Mouse (Mus musculus): ENCODE data around the gene 4930442H23Rik.
"Not testable (repeated sequence)": the region's sequence is repeated elsewhere in the genome, so short reads cannot be mapped to it uniquely, and the experiment has no call there.

The 4930442H23Rik gene

GRCm38 (mm10) chr10:81177958-81178712 lies 5.5 kb downstream of the 4930442H23Rik start:
- DNase-seq (ENCODE audit: low spot score in 2 of 2), result peak; percentile 69 to 89

GRCm38 (mm10) chr10:81177491-81177925 lies 6.1 kb downstream of the 4930442H23Rik start:
- DNase-seq (ENCODE audit: low spot score in 2 of 2), result no peak

- peak; percentile 100 for DNase-seq (ENCODE audit: low spot score in 2 of 2)
Observed at GRCm38 (mm10) chr10:81176466-81177271, 7.0 kb downstream of the 4930442H23Rik start, which contains the start of gene Eef2. TSS of gene Eef2 (plus strand) at chr10:81176631.

- DNase-seq (ENCODE audit: low spot score in 2 of 2), result no peak
Observed at GRCm38 (mm10) chr10:81175936-81176465, 7.6 kb downstream of the 4930442H23Rik start.

GRCm38 (mm10) chr10:81175345-81175701 lies 8.3 kb downstream of the 4930442H23Rik start:
- DNase-seq (ENCODE audit: low spot score in 2 of 2), result not testable (repeated sequence)

GRCm38 (mm10) chr10:81174617-81175344 lies 8.9 kb downstream of the 4930442H23Rik start:
- peak; percentile 91 to 97 for DNase-seq (ENCODE audit: low spot score in 2 of 2)

GRCm38 (mm10) chr10:81173132-81173531 lies 10.5 kb downstream of the 4930442H23Rik start:
- DNase-seq (ENCODE audit: low spot score in 2 of 2), result peak; percentile 83 to 94

- DNase-seq (ENCODE audit: low spot score in 2 of 2), result not testable (repeated sequence)
Observed at GRCm38 (mm10) chr10:81169411-81169900, 14.2 kb downstream of the 4930442H23Rik start.

GRCm38 (mm10) chr10:81168521-81169244 lies 15.0 kb downstream of the 4930442H23Rik start:
- DNase-seq (ENCODE audit: low spot score in 2 of 2), result peak; percentile 88 to 92

GRCm38 (mm10) chr10:81168087-81168431 lies 15.6 kb downstream of the 4930442H23Rik start:
- no peak for DNase-seq (ENCODE audit: low spot score in 2 of 2)

- peak; percentile 100 for DNase-seq (ENCODE audit: low spot score in 2 of 2)
Observed at GRCm38 (mm10) chr10:81167200-81168086, 16.2 kb downstream of the 4930442H23Rik start, which contains the start of gene Pias4. TSS of gene Pias4 (minus strand) at chr10:81167923.

- no peak for DNase-seq (ENCODE audit: low spot score in 2 of 2)
Observed at GRCm38 (mm10) chr10:81165118-81165517, 18.5 kb downstream of the 4930442H23Rik start.

GRCm38 (mm10) chr10:81162318-81162652 lies 21.4 kb downstream of the 4930442H23Rik start:
- DNase-seq (ENCODE audit: low spot score in 2 of 2), result peak in 1 of 2 experiments; percentile 59

GRCm38 (mm10) chr10:81161602-81162317 lies 21.9 kb downstream of the 4930442H23Rik start:
- peak; percentile 78 to 86 for DNase-seq (ENCODE audit: low spot score in 2 of 2)

GRCm38 (mm10) chr10:81154736-81155135 lies 28.9 kb downstream of the 4930442H23Rik start:
- no peak for DNase-seq (ENCODE audit: low spot score in 2 of 2)

GRCm38 (mm10) chr10:81154313-81154712 lies 29.3 kb downstream of the 4930442H23Rik start:
- DNase-seq (ENCODE audit: low spot score in 2 of 2), result no peak

GRCm38 (mm10) chr10:81152609-81153008 lies 31.0 kb downstream of the 4930442H23Rik start:
- DNase-seq (ENCODE audit: low spot score in 2 of 2), result no peak

GRCm38 (mm10) chr10:81151261-81151660 lies 32.4 kb downstream of the 4930442H23Rik start:
- no peak for DNase-seq (ENCODE audit: low spot score in 2 of 2)

- no peak for DNase-seq (ENCODE audit: low spot score in 2 of 2)
Observed at GRCm38 (mm10) chr10:81146296-81146695, 37.4 kb downstream of the 4930442H23Rik start.
